Mouse (Mus musculus) lung, adult 2 months (tissue): ENCODE data around the gene Dusp15. TPM values are rescaled to one million over a fixed set of nuclear protein-coding genes. Genes with fewer than 3 reads are reported as not detected.

Source experiments
- DNase-seq: peaks from one replicate; pipeline ENCODE4 v3.0.0; 2022
- H3K4me1 ChIP-seq: fragments of 200-500 bp; 2 replicates; pipeline ENCODE4 v1.6.1; 2011; ENCODE audit warnings: low read length; ENCODE audit not compliant: control insufficient read depth, insufficient read depth
- H3K4me3 ChIP-seq: fragments of 200-500 bp; replicated peaks from 2 replicates; pipeline ENCODE3; 2011; ENCODE audit warnings: low read depth, mild to moderate bottlenecking, control low read depth, low read length; ENCODE audit errors: extremely low read depth
- CTCF ChIP-seq: fragments of 200-500 bp; IDR thresholded peaks from 2 replicates; pipeline ENCODE4 v1.5.1; 2011; ENCODE audit warnings: mild to moderate bottlenecking, low read length, control low read depth; ENCODE audit not compliant: insufficient read depth
- POLR2A ChIP-seq: fragments of 200-500 bp; IDR thresholded peaks from 2 replicates; pipeline ENCODE4 v1.6.1; 2011; ENCODE audit warnings: low read depth, mild to moderate bottlenecking, control low read depth, low read length, borderline replicate concordance; ENCODE audit errors: extremely low read depth
- whole genome bisulfite sequencing: fragments of 180-500 bp; shearing (Covaris S2); methylation state at CpG from one replicate; pipeline ENCODE4 v1.1.7; 2018; 5-methylcytosine and 5-hydroxymethylcytosine counted together
- polyA plus RNA-seq: library from polyadenylated mRNA; depleted of rRNA; stranded (reverse); fragments of >200 nt; gene quantifications from 2 replicates; pipeline ENCODE4 v1.2.3, GENCODE M21; 2012

The Dusp15 gene
- polyA plus RNA-seq, 1 experiment: 0.60 TPM

GRCm38 (mm10) chr2:152907114-152907943 lies 44.2 kb downstream of the Dusp15 start:
- WGBS: 51% methylated on average over 14 of the region's 14 CpGs
- no peak for DNase-seq

DNA sequence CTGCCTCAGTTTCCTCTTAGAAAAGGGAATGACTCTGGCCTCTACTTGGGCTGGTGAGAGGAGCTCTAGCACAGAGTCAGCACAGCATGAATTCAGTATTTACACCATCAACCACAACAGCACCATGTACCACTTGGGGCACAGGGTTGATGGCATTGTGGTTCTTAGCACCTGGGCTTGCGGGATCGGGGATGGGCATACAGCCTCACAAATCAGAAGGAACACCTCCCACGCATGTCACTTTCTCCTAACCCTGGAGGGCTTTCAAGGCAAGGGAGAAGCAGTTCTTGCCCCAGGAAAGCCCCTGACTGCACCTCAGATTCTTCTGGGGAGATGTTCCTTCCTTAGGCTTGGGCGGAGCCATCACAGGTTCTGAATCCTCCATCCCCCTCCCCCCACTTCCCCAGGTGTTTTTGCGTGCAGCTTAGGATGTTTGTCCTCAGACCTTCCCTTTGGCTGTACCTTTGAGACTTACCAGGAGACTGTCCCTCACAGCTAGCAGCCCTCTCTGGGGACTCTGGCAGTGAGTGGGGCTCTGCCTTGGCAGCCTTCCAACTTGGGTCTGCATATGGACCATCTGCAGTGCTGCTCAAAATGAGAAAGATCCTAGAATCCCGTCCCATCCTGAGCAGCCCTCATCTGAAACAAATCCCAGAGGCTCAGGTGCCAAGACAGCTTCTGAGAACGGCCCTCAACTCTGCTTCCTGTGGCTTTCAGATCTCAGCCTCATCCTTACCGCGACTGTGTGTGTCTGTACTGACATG lies 45.0 kb downstream of the Dusp15 start:
- DNase-seq: no peak
- 56% methylated on average over 9 of the region's 9 CpGs for whole genome bisulfite sequencing
- Histone ChIP-seq H3K4me1 (no peaks in the 10 kb centered on the region; the same call in 1 of the 2 replicates), H3K4me3 (no peak overlapping the region)
- TF ChIP-seq POLR2A (no peak), CTCF (no peak)

More at GRCm38 (mm10) chr2:152907114-152907943, 44.2 kb downstream of the Dusp15 start:
- no peak for TF ChIP-seq CTCF
- no peak for TF ChIP-seq POLR2A
- H3K4me3 ChIP-seq: no peak overlapping the region
- H3K4me1 ChIP-seq: no peaks in the 10 kb centered on the region; the same call in 1 of the 2 replicates

DNA sequence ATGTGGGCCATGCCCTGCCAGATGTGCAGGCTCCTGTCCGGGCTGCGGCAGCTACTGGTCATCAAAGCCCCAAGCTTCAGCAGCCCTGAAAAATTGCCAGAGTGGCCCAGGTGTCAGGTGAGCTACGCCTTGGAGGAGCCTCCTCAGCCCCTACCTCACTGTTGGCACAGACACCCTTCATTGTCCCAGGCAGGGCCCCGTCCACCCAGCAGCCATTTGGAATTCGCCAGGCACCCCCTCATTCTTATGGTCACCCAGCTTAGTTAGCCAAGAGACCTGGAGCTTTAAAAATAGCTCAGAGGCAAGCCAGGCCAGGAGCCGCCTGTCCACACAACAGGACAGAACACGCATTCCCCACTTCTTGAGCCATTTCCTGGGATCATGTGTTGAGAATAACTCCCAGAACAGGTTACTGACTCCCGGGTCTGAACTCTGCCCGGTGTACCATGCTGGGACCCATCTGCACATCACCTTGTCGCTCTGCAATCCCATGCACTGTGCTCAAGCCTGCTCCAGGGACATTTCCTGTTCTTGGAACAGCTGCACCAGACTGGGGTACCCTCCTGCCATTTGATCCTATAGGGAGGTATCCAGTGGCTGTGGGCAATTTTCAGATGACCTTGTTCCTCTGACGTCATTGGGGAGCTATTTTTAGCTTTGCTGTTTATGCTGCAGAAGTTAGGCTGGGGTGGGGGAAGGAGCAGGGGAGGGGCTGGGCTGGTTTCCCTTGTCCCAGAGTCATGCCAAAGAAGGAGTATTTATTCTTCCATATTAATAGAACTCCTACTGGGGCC lies 46.3 kb downstream of the Dusp15 start:
- H3K4me1 ChIP-seq: no peaks in the 10 kb centered on the region; the same call in 1 of the 2 replicates

DNA sequence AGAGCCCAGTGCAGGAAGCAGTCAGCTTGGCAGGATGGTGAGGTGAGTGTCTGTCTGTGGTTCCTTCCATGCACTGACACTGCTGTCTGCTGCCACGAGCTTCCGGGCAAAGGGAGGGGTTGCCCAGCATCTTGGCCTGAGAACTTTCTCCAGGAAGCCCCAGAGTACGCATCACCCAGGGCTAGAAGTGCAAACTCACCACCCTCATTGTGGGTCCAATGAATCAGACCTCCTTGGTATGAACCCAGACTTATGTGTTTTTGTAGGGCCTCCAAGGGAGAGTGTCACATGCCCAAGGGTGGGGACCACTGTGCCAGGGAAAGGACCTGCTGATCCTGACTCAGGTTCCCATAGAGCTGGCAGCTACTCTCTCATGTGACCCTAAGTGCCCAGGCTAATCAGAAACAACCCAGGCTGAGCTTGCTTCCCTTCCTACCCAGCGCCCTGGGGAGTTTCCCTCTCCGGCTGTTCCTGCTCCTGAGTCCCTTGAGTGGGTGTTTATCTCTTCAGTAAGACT lies 47.3 kb downstream of the Dusp15 start:
- Histone ChIP-seq H3K4me3 (no peak overlapping the region), H3K4me1 (no peaks in the 10 kb centered on the region; the same call in 1 of the 2 replicates)
- TF ChIP-seq POLR2A (no peak), CTCF (no peak)
- WGBS: 43% methylated on average over 5 of the region's 5 CpGs
- no peak for DNase-seq

More for the DNA sequence above, 46.3 kb downstream of the Dusp15 start:
- TF ChIP-seq CTCF: no peak
- TF ChIP-seq POLR2A: no peak
- H3K4me3 ChIP-seq: no peak overlapping the region
- 44% methylated on average over 11 of the region's 11 CpGs for WGBS
- no peak for DNase-seq

DNA sequence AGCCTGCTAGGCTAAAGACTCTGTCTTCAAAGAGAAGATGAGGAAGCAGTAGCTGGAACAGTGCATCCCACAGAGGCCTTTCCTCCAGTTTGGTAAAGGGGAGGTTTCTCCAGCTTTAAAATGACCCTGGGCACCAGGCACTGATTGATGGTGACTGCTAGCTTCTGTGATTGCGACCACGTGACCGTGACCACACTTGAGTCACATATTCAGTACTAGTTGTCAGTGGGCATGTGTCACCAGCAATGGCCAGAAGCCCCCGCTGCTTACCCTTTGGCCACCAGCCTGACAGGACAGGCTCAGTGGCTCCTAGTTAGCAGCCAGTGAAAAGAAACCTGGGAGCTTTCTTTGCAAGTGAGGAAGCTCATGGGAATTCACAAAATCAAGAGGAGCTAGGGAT lies 47.9 kb downstream of the Dusp15 start:
- H3K4me1 ChIP-seq: no peaks in the 10 kb centered on the region; the same call in 1 of the 2 replicates
- no peak for DNase-seq
- 69% methylated on average over 4 of the region's 4 CpGs for WGBS

GRCm38 (mm10) chr2:152902658-152903057 lies 48.8 kb downstream of the Dusp15 start:
- 51% methylated on average over 3 of the region's 3 CpGs for WGBS
- no peak for TF ChIP-seq POLR2A
- TF ChIP-seq CTCF: no peak
- DNase-seq: no peak
- Histone ChIP-seq H3K4me3 (no peak overlapping the region), H3K4me1 (no peaks in the 10 kb centered on the region; the same call in 1 of the 2 replicates)

More for the DNA sequence above, 47.9 kb downstream of the Dusp15 start:
- H3K4me3 ChIP-seq: no peak overlapping the region
- no peak for TF ChIP-seq CTCF
- no peak for TF ChIP-seq POLR2A

DNA sequence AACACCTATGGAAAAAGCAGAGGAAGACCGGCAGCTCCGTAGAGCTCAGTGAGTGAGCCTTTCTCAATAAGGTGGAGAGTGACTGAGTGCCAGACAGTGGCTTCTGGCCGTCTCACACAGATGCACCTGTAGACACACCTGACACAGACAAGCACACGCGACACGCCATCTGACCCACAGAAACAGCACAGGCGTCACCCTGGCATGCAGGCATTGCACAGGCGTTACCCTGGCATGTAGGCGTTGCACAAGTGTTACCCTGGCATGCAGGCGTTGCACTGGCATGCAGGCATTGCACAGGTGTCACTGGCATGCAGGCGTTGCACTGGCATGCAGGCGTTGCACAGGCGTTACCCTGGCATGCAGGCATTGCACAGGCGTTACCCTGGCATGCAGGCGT lies 50.2 kb downstream of the Dusp15 start:
- no peak for TF ChIP-seq CTCF
- TF ChIP-seq POLR2A: no peak
- 88% methylated on average over 15 of the region's 15 CpGs for WGBS
- H3K4me1 ChIP-seq: no peaks in the 10 kb centered on the region
- no peak overlapping the region for H3K4me3 ChIP-seq
- DNase-seq: no peak

GRCm38 (mm10) chr2:152899011-152899410 lies 52.5 kb downstream of the Dusp15 start:
- DNase-seq: no peak
- WGBS: 79% methylated on average over 6 of the region's 6 CpGs
- TF ChIP-seq POLR2A: no peak
- Histone ChIP-seq H3K4me3 (no peak overlapping the region), H3K4me1 (no peaks in the 10 kb centered on the region)

GRCm38 (mm10) chr2:152896926-152897325 lies 54.6 kb downstream of the Dusp15 start:
- TF ChIP-seq CTCF (no peak), POLR2A (no peak)
- no peak for DNase-seq
- H3K4me1 ChIP-seq: no peaks in the 10 kb centered on the region
- H3K4me3 ChIP-seq: no peak overlapping the region
- 92% methylated on average over 3 of the region's 3 CpGs for WGBS
